Mouse (Mus musculus) telencephalon, adult 2 months (tissue): ENCODE results near the gene Zfp960.
"Not testable (repeated sequence)": the region's sequence is repeated elsewhere in the genome, so short reads cannot be mapped to it uniquely, and the experiment has no call there.

Source experiments
- DNase-seq: peaks from one replicate; pipeline ENCODE4 v3.0.0-alpha.2; 2011; ENCODE audit warnings: low read depth, low spot score

Gene Zfp960

DNA sequence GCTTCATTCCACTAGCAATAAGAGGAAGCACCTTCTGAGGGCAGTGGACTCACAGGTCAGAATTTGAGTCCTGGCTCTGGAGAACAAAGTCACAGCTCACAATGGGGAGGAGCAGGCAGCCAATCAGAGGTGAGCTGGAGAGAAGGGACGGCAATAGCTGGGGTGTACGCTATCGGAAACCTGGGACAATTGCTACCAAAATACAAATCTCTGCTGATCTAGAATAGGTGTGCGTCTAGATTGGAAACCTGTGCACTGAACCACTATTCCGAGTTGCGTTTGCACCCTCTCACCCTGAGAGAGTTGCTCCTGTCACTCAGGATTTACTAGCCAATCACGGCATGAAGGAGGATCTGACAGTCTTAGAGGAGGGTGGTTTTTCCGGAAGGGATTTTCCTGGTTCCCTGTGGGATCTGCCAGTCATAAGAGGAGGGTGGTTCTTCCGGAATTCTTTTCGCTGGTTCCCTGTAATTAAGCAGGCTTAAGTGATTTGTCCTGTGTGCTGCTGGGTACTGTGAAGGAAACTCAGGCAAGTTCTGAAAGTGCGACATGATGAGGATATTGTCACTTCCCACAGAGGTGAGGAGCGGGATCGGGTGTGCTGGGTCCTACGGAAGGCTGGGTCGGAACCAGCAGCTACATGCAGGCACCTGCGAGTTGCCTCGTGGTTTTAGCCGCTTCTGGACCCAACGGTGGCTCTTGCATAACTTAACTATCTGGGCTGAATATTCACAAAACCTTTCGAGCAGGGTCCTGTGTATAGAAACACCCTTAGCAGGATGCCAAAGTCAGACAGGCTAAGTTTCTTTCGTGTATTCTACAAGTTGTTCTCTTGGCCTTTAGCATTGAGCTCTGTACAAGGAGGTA, at the start of gene Zfp960:
Zfp960 (plus strand) TSS at position 486 of the 867 bp plus-strand sequence.
- DNase-seq: peak; percentile 93

DNA sequence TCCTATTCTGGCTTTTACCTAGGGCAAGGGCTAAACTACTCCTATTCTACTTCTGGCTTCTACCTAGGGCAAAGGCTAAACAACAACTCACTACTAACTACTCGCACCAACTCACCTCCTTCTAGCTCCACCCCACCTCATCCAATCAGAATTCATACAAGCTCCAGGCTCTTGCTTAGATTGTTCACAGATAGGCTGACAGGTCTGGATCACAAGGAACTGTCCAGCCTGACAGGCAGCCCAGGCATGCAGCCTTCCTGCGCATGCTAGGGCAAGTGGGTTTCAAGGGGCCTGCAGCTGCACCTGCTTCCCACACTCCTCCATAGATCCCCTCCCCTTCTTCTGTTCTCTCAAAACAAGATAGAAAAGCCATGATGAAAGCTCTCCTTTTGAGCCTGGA, 45.8 kb upstream of the Zfp960 start:
- DNase-seq: not testable (repeated sequence)

DNA sequence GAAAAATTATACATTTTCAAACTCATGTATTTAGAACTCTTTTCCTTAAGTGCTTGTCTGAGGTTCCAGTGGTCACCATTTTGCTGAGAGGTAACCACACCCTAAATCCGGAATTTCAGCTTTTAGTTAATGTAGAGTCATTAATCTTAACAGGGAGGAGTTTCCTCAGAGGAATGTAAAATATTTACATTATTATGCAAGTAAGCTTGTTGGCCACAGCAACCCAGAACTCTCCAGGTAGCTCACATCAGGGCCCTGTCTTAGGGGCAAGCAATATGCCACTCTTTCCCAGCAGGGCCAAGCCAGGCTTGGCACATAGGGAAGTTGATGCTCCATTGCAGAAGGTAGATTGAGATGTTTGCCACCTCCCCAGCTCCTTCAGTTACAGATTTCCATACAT, 4.3 kb upstream of the Zfp960 start:
- DNase-seq: not testable (repeated sequence)

DNA sequence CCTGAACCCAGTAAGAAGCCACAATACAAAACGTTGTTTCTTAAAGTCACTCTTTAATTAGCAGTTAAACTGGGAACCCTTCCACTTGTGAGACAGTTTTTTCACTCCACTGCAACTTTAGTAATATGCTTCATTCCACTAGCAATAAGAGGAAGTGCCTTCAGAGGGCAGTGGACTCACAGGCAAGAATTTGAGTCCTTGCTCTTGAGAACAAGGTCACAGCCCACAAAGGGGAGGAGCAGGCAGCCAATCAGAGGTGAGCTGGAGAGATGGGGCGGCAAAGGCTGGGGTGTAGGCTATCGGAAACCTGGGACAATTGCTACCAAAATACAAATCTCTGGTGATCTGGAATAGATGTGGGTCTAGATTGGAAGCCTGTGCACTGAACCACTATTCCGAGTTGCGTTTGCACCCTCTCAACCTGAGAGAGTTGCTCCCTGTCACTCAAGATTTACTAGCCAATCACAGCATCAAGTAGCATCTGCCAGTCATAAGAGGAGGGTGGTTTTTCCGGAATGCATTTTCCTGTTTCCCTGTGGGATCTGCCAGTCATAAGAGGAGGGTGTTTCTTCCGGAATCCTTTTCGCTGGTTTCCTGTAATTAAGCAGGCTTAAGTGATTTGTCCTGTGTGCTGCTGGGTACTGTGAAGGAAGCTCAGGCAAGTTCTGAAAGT, 57.1 kb downstream of the Zfp960 start, which contains the start of gene Zfp97:
Zfp97 (plus strand) TSS at position 586 of the 673 bp plus-strand sequence.
- not testable (repeated sequence) for DNase-seq
